Mouse (Mus musculus) fibroblast of lung, adult 2 months (primary cell): ENCODE results near the gene Xpc.
"Not testable (repeated sequence)": the region's sequence is repeated elsewhere in the genome, so short reads cannot be mapped to it uniquely, and the experiment has no call there.

ENCODE experiments used
- DNase-seq: peaks from one replicate; pipeline ENCODE4 v3.0.0-alpha.2; 2011; ENCODE audit warnings: low read depth

Xpc gene

DNA sequence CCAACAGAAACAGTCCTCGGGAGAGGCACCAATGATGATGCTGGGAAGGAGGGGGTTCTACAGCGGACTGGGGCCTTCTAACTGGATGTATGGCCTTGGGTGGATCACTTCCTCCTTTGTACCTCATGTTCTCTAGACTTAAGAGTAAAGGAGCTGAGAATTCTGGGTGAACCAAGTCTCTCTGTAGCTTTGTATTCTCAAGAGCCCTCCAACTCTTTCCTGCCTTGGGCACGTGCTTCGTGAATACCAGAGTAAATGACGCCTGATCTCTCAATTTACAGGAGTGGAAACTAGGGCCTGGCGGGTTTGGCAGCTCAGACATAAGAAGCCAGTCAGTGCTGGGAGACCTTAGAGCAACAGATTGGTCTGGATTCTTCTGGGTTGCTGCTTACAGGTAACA, 43.4 kb downstream of the Xpc start:
- no peak for DNase-seq

DNA sequence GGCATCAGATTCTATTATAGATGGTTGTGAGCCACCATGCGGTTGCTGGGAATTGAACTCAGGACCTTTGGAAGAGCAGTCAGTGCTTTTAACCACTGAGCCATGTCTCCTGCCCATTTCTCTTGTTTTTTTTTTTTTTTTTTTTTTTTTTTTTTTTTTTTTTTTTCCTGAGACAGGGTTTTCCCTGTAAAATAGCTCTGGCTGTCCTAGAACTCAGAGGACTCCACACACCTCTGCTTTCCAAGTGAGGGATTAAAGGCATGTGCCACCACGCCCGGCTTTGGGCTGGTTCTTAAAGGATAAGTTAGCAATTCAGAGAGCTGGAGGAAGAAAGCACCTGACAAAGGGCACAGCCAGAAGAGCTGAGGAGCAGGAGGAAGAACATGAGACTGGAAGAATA, 44.3 kb downstream of the Xpc start:
- not testable (repeated sequence) for DNase-seq

DNA sequence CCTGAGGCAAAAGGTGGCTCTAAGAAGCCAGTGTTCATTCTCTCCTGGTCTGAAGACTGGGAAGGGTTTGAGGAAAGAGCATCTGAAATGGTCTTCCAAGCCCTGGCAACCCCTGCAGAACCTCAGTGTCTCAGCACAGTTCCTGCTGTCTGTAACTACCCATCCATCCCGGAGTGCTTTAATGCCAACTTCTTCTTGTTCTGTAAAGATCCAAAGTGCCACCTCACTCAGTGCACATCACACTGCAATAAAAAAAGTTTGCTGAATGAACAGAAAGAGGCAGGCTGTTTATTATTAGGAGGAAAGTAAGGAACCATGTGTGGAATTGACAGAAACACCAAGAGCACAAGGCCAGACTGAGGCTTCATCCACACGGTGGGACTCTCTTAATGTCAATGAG, 45.0 kb downstream of the Xpc start:
- no peak for DNase-seq

DNA sequence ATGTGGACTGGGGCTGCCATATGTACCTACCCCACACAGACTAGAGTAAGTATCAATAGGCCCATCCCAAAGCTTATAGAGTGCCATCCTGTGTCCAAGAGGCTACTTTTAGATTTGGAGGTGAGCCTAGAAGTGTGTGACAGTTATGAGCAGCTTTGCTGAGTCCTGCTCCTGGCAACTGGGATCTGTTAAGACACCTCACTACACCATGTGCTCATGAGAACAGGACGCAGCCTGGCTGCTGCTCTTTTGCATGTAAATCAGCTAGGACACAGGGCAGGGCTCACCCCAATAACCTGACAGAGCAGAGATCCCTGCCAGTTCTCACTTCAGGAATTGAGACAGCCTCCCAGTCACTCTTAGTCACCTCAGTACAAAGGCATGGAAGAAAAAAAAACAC, 48.6 kb downstream of the Xpc start:
- no peak for DNase-seq

DNA sequence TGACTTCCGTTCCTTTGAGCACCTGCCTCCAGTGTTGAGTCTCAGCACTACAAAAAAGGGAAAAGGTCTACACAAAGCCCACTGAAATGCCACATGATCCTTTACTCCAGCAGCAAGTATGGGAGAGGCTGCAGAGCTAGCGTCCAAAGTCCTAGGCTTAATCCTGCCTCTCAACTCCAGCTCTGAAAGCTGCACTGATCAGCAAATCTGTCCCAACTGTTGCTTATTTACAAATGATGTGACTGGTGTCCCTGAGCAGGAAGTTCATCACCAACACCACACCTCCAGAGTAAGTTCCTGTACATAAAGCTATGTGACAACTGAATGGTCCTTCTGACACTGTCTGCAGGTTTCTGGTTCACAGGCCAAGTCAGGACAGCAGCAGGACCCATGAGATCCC, 49.9 kb downstream of the Xpc start:
- no peak for DNase-seq

DNA sequence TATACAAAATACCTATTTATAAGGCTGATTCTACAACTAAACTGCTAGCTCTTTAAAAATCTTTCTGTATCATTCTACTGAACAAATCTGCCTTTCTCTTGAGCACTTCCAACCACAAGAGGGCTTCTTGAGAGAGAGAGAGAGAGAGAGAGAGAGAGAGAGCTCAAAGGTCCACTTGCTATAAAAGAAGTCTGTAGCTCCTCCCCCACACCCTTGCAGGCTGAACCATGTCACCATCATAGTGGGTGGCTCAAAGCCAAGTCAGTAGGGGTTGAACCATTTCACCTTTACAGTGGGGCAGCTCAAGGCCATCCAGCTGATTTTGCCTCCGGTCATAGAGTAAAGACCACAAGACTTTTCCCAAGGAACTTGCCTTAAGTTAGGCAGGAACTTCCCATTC, 56.2 kb downstream of the Xpc start:
- no peak for DNase-seq

DNA sequence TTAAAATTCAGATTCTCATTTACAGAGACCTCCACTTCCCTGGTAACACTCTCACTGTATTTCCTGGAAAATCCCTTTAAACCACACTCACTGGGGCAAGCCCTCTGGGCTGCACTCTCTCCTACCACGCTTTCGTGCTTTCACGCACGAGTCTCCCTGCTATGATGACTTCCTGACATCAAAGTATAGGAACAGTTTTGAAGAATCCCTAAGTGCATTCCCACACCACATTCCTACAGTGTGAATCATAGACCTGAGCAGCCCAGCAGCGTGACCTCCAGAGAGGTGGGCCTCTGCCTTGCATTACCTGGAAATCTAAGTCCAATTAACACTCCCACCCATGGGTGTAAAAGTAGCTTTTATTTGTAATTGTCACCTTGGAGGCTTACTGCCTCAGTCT, 61.1 kb downstream of the Xpc start:
- no peak for DNase-seq

DNA sequence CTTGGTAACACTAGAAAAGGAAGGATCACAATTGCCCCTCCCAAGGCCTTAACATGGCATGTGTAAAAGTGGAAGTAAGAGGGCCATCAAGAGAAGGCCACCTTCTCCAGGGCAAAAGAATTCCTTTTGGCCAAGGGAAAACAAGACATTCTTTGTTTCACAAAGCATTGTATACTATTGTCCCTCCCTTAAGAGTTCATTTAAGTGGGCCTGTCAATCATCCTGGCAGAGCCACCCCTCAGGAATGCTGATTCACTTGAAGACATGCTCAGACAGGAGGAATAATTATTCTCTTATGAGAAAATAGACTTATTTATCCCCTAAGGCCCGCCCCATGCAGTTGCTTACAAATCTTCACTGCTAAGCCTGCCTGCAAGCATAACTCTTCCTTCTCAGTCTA, 63.6 kb downstream of the Xpc start:
- DNase-seq: no peak

DNA sequence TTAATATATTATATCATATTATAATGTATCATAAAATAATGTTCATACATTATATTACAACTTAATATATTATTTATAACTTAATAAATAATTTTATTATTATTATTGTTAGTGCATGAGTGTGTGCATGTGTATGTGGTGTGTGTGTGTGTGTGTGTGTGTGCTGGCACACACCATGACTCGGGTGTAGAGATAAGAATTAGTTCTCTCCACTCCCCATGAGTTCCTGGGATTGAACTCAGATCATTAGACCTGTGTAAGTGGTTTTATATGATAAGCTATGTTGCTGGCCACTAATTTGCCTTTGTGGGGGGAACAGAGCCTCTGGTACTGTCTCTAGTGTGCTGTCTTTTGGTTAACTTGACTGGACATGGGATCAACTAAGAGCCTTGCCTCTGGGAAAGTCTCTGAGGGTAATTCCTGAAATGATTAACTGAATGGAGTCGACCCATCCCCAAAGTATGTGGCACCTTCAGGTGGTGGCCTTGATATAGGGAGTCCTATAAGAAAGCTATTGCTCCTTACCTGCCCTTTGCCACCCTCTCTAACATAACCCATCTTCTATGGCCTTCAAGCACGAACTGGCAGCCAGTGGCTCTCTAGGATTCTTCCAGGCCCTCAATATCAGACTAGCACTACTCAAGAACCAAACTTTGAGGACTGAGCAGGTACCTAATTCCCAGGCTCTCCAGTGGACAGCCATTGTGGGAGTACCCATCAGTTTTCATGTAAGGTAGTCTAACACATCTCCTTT, 66.0 kb downstream of the Xpc start:
- DNase-seq: no peak

DNA sequence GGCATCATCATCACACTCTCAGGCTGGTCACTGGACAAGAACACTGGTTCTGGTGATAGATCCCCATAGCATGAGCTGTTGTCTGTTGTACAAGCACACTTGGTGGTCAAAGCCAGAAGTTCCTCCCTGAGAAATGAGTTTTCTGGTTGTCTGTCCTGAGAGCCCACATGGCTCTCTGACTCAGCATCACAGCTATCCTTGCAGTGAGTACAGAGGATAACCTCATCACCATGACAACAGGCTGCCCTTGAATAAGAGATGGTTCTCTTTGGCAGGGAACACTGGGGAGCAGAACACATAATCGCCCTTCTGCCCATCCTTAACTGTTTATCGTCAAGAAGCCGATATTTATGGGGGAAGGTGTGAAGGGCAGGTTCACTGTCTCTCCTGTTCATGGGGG, 70.4 kb downstream of the Xpc start:
- no peak for DNase-seq

DNA sequence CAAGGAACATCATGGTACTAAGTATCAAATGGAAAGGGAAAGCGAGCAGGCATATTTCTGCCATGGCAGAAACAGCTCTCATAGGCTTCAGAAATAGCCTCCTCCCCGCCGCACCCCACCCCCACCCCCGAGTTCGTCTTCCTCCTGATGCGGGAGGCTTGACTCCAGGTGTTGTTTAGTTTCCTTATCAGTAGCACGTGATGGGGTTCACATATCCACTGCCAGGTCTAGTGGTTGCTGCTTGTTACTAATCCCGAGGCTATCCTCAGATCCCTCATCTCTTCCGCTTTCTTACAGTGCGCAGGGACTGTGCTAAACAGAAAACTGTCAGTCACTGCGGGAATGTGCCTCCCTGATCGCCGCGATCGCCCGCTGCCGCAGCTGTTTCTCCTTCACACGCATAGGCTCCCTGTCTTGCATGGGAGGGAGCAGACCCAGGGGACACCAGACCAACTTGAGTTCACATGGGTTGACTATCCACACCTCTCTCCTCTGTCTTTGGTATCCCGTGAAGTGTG, 74.5 kb downstream of the Xpc start:
- DNase-seq: no peak

DNA sequence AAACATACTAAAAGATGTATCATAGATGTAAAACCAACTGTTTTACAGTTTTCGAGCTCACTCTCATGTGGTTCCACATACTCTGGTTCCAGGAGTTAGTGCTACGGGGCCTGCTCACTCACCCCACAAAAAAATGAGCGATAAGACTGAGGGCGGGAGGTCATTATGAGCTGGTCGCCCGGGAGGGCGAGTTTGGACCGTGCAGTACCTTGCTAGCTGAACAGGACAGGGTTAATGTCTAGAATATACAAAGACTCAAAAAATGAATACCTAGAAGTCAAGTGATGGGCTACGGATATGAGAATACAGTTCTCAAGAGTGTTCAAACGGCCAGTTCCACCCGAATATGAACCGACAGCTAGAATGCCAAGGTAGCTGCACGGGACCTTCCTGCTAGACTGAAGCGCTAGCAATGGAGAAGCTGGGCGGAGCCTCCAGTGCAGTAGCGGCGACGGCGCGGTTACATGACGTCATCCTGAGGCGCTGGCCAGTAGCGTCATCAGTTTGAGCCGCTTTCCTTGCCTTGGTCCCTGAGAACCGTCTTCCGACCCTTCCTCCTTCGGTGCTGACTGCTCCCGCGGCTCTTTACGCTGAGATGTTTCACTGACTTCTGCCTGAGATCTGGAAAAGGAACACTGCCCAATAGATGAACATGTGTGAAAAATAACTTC, 75.1 kb downstream of the Xpc start:
- peak; percentile 89 for DNase-seq
